Mouse (Mus musculus): ENCODE results near the gene Kank1. TPM values are rescaled to one million over a fixed set of nuclear protein-coding genes. Genes with fewer than 3 reads are reported as not detected.

The Kank1 gene
- polyA plus RNA-seq, 1 experiment from 2014 or later = 18.8 TPM

GRCm38 (mm10) chr19:25480820-25481219 lies 244.0 kb downstream of the Kank1 start:
- ATAC-seq = no peak
- no peak overlapping the region for H3K9ac ChIP-seq
- no peak overlapping the region for H3K27ac ChIP-seq
- H3K4me1 ChIP-seq (replicated peaks) = no peaks in the 10 kb centered on the region
- H3K36me3 ChIP-seq = no peaks in the 10 kb centered on the region
- 83% methylated on average over 6 of the region's 6 CpGs for WGBS
- no peak overlapping the region for H3K4me2 ChIP-seq (replicated peaks)
- peaks cover 2% of the 10 kb centered on the region for H3K27me3 ChIP-seq (replicated peaks)
- H3K4me3 ChIP-seq (replicated peaks) = no peak overlapping the region
- no peaks in the 10 kb centered on the region for H3K9me3 ChIP-seq

Other genes starting within 250 kb of the Kank1 start
- gene Dock8, start 237.4 kb upstream of the Kank1 start, polyA plus RNA-seq (2015; fragmentation: Nextera tagmentation; extraction: Ambion mirVana) = 5.0 TPM in 2 replicates